Comparison of ENCODE assay signal across 11 mouse cellular contexts in the genomic region with DNA sequence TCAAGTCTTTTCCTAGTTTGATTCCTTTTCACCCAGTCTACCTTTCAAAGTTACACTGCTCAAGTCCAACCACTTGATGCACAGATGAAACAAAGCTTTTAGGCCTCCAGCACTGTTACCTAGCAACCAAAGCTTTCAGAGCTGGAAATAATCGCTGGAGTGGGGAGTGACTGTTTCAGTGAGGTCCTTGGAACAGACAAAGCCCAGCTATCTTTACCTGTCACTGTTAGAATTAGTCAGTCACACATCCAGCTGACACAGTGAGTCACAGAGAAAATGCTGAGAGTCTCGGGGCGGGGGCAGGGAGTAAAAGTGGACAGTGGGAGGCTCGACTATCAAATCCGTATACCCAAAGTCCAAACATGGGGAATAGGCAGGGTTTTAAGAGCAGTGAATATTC. TPM values are rescaled to one million over a fixed set of nuclear protein-coding genes. Genes with fewer than 3 reads are reported as not detected.
A peak's percentile ranks its signal among the peaks of the same experiment; 100 is the strongest.
DNase-seq lines count a peak whose midpoint lies in the region; ATAC-seq and TF ChIP-seq lines count a peak whose summit lies in the region.
"Had no signal": no experiment of that assay in that cellular context is flagged by ENCODE, and none has a peak within 500 bp of the region (broad histone marks: within the 10 kb centered on the region; RNA-seq: fewer than 3 reads in every experiment).

No protein-coding gene starts in this region.

- no peak overlapping the region for H3K4me2 ChIP-seq in lung, postnatal 0 days (replicated peaks; ENCODE audit: low read depth, low read length)
- no peak overlapping the region for H3K4me2 ChIP-seq in hindbrain, postnatal 0 days (ENCODE audit: low read depth, low read length)
- H3K4me2 ChIP-seq: embryonic facial prominence, embryonic 13.5 days had no signal

- H3K36me3 ChIP-seq in lung, postnatal 0 days (ENCODE audit: insufficient read depth, low read length) = no peaks in the 10 kb centered on the region
- H3K36me3 ChIP-seq in hindbrain, postnatal 0 days (ENCODE audit: insufficient read depth, low read length) = 0 out of 2 replicates have a peak, but pooled peaks cover 4% of the 10 kb centered on the region

- no peak overlapping the region for H3K27ac ChIP-seq in lung, postnatal 0 days (ENCODE audit: low read length)
- peak overlapping the region; percentile 37; the same call in 1 of the 2 replicates for H3K27ac ChIP-seq in hindbrain, postnatal 0 days
- H3K27ac ChIP-seq: embryonic facial prominence, embryonic 13.5 days; kidney, postnatal 0 days had no signal

- no peak for ATAC-seq in lung, postnatal 0 days
- ATAC-seq in hindbrain, postnatal 0 days = peak; percentile 32; the same call in 1 of the 2 replicates

- no peak for TF ChIP-seq EP300 in lung, postnatal 0 days (IDR thresholded peaks at IDR 0.05)

- no peak for TF ChIP-seq CTCF in lung, postnatal 0 days (IDR thresholded peaks at IDR 0.05)
- no peak for TF ChIP-seq CTCF in hindbrain, postnatal 0 days (IDR thresholded peaks at IDR 0.05; ENCODE audit: low read depth)

- H3K9ac ChIP-seq in lung, postnatal 0 days (replicated peaks; ENCODE audit: low read depth) = no peak overlapping the region
- H3K9ac ChIP-seq in hindbrain, postnatal 0 days (replicated peaks; ENCODE audit: low read length) = no peak overlapping the region
- H3K9ac ChIP-seq: embryonic facial prominence, embryonic 13.5 days had no signal

- H3K27me3 ChIP-seq in lung, postnatal 0 days (replicated peaks; ENCODE audit: insufficient read depth, low read length) = no peaks in the 10 kb centered on the region
- H3K27me3 ChIP-seq in hindbrain, postnatal 0 days (ENCODE audit: insufficient read depth, low read length) = no peaks in the 10 kb centered on the region
- H3K27me3 ChIP-seq: embryonic facial prominence, embryonic 13.5 days had no signal

- no peaks in the 10 kb centered on the region for H3K4me1 ChIP-seq in lung, postnatal 0 days (ENCODE audit: insufficient read depth, low read depth, low read length)
- H3K4me1 ChIP-seq in hindbrain, postnatal 0 days (ENCODE audit: insufficient read depth, low read length) = no peaks in the 10 kb centered on the region; the same call in 1 of the 2 replicates
- H3K4me1 ChIP-seq: embryonic facial prominence, embryonic 13.5 days had no signal

- no peaks in the 10 kb centered on the region for H3K9me3 ChIP-seq in lung, postnatal 0 days (ENCODE audit: low read length)
- no peaks in the 10 kb centered on the region for H3K9me3 ChIP-seq in hindbrain, postnatal 0 days (ENCODE audit: low read length)
- H3K9me3 ChIP-seq: embryonic facial prominence, embryonic 13.5 days had no signal

- 27% methylated on average over 5 of the region's 5 CpGs for WGBS in lung, postnatal 0 days
- 10% methylated on average over 5 of the region's 5 CpGs for WGBS in hindbrain, postnatal 0 days

- peak; percentile 52 for DNase-seq in adrenal gland, adult 2 months
- no peak for DNase-seq in adrenal gland, postnatal 10 days
- DNase-seq in lung, postnatal 0 days (ENCODE audit: low spot score) = peak; percentile 13
- no peak for DNase-seq in lung, postnatal 36 days
- peak; percentile 72 for DNase-seq in hindbrain, postnatal 0 days (ENCODE audit: low spot score)
- DNase-seq in retina, postnatal 7 days (ENCODE audit: low read depth, low spot score) = peak; percentile 32
- DNase-seq in urinary bladder, postnatal 14 days (ENCODE audit: low spot score) = no peak
- DNase-seq in kidney, postnatal 4 days = no peak
- DNase-seq: thymus, postnatal 4 days had no signal

- no peak overlapping the region for H3K4me3 ChIP-seq in lung, postnatal 0 days (ENCODE audit: low read depth, low read length)
- H3K4me3 ChIP-seq in hindbrain, postnatal 0 days (ENCODE audit: low read length) = no peak overlapping the region
- H3K4me3 ChIP-seq: embryonic facial prominence, embryonic 13.5 days had no signal

RNA-seq across cellular contexts. Expression of a gene that starts 28.5 kb away (rescaled TPM):
- 100 to 1,000 TPM in 1 of 2 experiments, 10 to 100 TPM in 1; 32.6 to 122 TPM for total RNA-seq in adrenal gland, adult 2 months (2021)
- polyA plus RNA-seq in adrenal gland, adult 2 months (2012; rRNA removed) = 39.2 and 91.2 TPM in 2 replicates
- total RNA-seq in adrenal gland, postnatal 10 days (2021) = 10 to 100 TPM; 19.0 to 19.6 TPM
- polyA plus RNA-seq in lung, postnatal 0 days (2015; fragmentation: Nextera tagmentation; extraction: Ambion mirVana) = 6.5 and 7.2 TPM in 2 replicates
- total RNA-seq in hindbrain, postnatal 0 days (2014; rRNA removed) = 9.8 and 14.0 TPM in 2 replicates
- 8.7 and 9.2 TPM in 2 replicates for polyA plus RNA-seq in hindbrain, postnatal 0 days (2015; fragmentation: Nextera tagmentation; extraction: Ambion mirVana)

Comparison
In these comparisons a context has a peak if more than half of its experiments do, and no peak if none do; other contexts are left out.
1. DNase-seq: peak in adrenal gland, adult 2 months (single experiment), lung, postnatal 0 days (single experiment), hindbrain, postnatal 0 days (single experiment) and retina, postnatal 7 days (single experiment); none in adrenal gland, postnatal 10 days (single experiment), lung, postnatal 36 days (single experiment), urinary bladder, postnatal 14 days (single experiment) and kidney, postnatal 4 days (0 of 2).